Mouse (Mus musculus) testis, adult 2 months (tissue): ENCODE data around the gene Gstt1.

Experiments
- CTCF ChIP-seq: fragments of 200-500 bp; IDR thresholded peaks from 2 replicates; pipeline ENCODE4 v1.5.1; 2012; ENCODE audit warnings: low read depth, mild to moderate bottlenecking, inconsistent platforms, low read length, moderate library complexity; ENCODE audit not compliant: control insufficient read depth, insufficient read depth, insufficient replicate concordance
- POLR2A ChIP-seq: fragments of 200-500 bp; IDR thresholded peaks from 2 replicates; pipeline ENCODE4 v1.6.1; 2012; ENCODE audit warnings: low read depth, mild to moderate bottlenecking, inconsistent platforms, low read length, moderate library complexity; ENCODE audit not compliant: control insufficient read depth

DNA sequence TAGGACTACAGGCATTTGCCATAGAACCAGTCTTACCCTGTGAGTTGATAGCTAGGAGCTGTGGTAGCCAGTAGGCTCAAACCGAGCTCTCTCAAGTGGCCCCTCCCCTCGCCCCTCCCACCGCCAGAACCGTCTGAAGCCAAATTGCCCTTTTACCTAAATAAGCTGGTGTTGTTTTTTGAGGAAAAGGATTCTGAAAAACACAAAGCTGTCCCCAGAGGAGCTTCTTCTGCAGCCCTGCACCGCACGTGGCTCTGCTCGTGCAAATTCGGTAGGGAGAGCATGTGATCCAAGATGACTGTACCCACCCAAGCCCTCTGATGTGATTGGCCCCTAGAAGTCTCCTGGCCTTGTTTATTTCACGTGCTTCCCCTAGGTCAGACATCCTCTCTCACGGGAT lies 36.9 kb upstream of the Gstt1 start:
- TF ChIP-seq POLR2A (peak; percentile 23; the same call in 1 of the 2 replicates), CTCF (no peak)
